Mouse (Mus musculus): Measurements from ENCODE around the gene Tnf. TPM values are rescaled to one million over a fixed set of nuclear protein-coding genes. Genes with fewer than 3 reads are reported as not detected.

The Tnf gene
- not detected for total RNA-seq (2021)
- long read RNA-seq, experiment 1: 0 reads
- long read RNA-seq, experiment 2: 0 reads

DNA sequence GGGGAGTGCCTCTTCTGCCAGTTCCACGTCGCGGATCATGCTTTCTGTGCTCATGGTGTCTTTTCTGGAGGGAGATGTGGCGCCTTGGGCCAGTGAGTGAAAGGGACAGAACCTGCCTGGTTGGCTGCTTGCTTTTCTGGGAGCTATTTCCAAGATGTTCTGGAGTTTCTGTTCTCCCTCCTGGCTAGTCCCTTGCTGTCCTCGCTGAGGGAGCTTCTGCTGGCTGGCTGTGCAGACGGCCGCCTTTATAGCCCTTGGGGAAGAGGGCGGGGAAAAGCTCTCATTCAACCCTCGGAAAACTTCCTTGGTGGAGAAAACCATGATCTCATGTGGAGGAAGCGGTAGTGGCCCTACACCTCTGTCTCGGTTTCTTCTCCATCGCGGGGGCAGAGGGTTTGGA is at the start of gene Tnf:
Gene Tnf, minus strand, starts transcription at position 221 of the 400 bp plus-strand sequence.
- H3K27ac ChIP-seq: no peak within 1 kb of the TSS
- no peak within 1 kb of the TSS for H3K4me3 ChIP-seq
- TF ChIP-seq CTCF (conservative IDR thresholded peaks at IDR 0.05): no peak
- no peak for DNase-seq (ENCODE audit: low spot score in 2 of 2)

DNA sequence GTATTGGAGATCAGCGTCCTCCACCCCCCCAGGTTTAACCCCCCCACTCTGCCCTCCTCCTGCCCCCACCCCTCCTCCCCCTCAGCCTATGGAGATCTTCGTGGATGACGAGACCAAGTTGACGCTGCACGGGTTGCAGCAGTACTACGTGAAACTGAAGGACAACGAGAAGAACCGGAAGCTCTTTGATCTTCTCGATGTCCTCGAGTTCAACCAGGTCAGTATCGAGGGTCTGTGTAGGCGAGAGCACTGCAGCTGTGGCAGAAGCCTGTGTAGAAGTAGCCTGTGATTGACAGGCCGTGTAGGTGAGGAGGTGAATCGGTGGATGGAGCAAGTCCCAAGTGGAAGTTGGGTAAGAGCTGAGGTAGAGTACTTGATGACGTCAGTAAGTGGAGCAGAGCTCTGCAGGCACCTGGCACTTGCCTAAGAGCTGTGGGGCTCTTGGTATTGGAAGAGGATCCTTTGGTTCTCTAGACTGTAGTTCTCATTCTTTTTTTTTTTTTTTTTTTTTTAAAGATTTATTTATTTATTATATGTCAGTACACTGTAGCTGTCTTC is 49.4 kb upstream of the Tnf start:
- H3K4me3 ChIP-seq: no peak overlapping the region
- TF ChIP-seq CTCF (conservative IDR thresholded peaks at IDR 0.05): no peak
- H3K27ac ChIP-seq: no peak overlapping the region
- no peak for DNase-seq (ENCODE audit: low spot score in 2 of 2)

DNA sequence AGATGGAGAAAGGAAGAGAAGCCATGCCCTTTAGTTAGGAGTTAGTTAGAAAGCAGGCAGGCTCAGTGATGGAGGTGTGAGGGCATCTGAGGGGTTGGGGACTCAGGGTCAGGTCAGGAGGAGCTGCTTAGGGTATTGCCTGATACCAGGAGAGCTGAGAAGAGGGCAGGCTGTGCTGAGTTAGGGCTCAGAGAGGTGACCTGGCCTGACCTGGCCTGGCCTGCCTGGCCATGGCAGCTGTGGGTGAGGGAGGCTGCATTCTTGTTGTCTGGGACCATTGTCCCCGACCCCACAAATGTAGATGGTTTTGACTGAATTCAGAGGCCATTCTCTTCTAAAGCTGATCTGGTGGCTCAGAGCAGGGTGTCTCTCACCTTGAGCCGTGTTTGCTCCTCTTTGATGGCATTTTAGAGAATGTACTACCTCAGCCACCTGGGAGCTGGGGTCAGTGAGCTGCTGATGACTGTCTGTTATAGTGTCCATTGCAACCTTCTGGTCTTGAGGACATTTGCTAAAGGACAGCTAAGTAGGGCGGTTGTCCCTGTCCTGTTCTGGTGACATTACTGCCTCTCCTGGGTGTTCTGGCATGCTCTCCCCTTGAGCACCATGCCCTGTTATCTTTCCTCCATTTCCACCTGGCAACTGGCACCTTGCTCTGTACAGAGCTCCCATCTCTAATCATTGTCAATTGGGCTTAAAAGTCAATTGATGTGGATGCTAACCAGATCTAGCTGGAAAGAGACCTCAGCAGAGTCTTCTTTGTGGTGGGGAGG is 48.7 kb upstream of the Tnf start:
- Histone ChIP-seq H3K4me3 (no peak overlapping the region), H3K27ac (no peak overlapping the region)
- no peak for TF ChIP-seq CTCF (conservative IDR thresholded peaks at IDR 0.05)
- no peak for DNase-seq (ENCODE audit: low spot score in 2 of 2)

DNA sequence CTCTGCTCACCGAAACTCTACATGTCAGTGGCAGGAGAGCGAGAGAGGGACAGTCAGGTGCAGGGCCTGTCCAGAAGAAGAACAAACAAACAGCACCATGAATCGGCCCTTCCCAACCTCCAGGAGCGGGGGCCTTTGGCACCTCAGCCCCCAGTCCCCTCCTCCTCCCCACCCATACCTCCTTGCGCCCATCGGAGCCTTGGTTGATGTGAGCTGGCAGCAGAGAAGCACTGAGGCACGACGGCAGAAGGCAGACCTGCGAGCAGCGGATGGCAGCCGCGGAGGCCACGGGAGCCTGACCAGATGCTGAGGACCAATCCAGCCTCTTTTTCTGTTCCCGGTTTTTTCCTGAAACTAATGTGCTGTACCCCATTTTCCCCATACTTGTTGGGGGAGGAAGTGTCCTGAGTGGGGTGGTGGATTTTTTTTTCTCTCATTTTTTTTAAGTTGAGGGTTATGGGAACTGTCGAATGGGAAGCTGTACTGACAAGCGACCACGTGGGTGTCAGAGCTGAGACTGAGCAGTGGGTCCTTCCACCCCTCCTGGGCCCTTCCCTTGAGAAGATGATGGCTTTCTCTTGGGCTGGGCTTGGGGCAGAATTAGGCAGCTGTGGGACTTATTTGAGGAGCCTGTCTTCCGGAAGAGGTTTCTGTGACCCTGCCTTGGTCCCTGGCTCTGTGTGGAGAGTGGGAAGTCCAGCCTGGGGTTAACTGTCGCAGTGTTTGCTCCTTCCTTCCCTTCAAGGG is 47.8 kb upstream of the Tnf start:
- TF ChIP-seq CTCF (conservative IDR thresholded peaks at IDR 0.05): no peak
- no peak for DNase-seq (ENCODE audit: low spot score in 2 of 2)
- H3K4me3 ChIP-seq: no peak overlapping the region
- no peak overlapping the region for H3K27ac ChIP-seq

DNA sequence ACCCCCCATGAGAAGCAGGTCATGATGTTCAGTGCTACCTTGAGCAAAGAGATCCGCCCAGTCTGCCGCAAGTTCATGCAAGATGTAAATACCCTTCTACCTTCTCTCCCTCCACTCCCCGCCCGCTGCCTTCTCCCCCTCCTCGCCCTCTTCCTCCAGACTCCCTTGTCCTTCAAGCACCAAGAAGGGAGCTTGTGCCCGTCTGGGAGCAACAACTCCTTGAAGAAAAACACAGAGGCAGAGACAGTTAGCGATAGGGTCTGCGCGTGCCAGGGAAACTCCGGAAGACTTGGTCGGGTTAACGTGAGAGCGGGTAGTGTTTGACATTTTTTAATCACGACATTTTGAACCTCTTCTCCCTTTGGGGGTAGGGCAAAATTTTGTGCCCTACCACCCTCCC is 47.2 kb upstream of the Tnf start:
- H3K27ac ChIP-seq: no peak overlapping the region
- DNase-seq (ENCODE audit: low spot score in 2 of 2): no peak
- H3K4me3 ChIP-seq: no peak overlapping the region
- no peak for TF ChIP-seq CTCF (conservative IDR thresholded peaks at IDR 0.05)

DNA sequence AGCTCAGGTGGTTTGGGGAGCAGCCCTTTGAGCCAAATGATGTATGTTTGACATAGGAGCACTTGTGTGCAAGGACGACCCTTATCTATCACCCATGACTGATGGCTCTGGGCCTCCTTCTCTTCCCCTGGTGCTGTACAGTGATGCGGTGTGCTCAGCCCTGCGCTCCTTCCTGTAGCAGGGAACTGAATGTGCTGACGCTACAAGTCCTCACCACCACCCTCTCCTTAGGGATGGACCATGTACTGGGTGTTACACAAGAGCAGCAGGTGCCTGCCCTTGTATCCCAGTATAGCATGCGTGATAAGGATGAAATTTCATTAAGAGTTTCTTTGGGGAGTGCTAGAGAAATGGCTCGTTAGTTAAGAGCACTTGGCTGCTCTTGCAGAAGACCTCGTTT is 45.3 kb upstream of the Tnf start:
- no peak for DNase-seq (ENCODE audit: low spot score in 2 of 2)
- no peak for TF ChIP-seq CTCF (conservative IDR thresholded peaks at IDR 0.05)
- no peak overlapping the region for H3K4me3 ChIP-seq
- H3K27ac ChIP-seq: no peak overlapping the region

DNA sequence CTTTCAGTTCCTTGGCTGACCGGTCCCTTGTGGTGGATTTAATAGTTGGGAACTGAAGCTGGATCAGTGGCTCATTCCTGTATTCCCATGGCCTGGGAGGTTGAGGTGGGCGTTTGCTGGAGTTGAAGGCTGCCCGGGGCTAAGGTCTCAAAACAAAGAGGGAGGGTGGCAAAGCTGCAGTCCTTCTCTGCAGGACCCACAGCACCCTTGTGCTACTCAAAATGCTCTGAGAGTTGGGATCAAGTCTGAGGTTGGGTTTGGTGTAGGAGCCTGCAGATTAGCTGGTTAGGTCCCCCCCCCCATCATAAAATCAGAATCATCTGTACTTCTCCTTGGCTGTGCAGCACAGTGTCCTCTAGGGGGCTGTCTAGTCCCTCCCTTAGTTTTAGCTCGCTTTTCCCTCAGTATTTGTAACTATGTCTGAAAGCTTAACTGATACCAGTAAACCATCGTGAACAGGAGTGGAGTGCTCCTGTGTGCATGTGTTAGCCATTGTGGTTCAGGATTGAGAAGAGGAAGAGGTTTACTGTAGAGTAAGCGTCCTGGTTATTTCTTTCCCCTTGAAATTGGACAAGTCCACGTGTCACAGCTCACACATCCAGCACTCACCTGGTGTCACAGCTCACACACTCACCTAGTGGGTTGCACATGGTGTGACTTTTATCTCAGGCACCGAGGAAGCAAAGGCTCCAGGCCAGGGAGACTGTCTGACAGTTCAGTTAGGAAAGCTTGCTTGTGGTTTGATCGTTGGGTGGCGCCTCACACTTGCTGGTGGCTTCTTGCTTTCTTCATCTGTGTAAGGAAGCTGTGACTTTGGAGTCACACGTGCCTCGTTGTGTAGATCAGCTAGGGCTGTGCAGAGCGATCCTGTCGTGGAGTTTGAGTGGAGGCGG is 44.2 kb upstream of the Tnf start:
- TF ChIP-seq CTCF (conservative IDR thresholded peaks at IDR 0.05): peak; percentile 78
- Histone ChIP-seq H3K4me3 (no peak overlapping the region), H3K27ac (no peak overlapping the region)
- DNase-seq (ENCODE audit: low spot score in 2 of 2): no peak

DNA sequence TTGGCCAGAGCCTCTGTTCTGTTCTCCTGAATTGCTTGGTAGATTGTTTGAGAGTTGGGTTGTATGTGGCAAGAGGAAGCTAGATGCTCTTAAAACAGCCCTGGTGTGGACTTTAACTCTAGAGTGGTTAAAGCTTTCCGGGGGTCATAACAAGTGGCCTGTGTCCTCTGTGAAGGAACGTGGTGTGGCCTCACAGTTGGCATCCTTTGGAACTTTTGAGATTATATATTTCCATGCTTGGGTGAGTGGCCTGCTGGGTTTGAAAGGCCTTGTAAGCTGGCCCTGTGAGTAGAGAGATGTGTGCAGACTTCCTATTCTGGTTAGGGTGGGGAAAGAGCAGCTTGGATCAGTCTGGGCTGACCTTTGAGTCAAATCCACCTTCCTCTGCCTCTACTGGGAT is 43.2 kb upstream of the Tnf start:
- H3K27ac ChIP-seq: no peak overlapping the region
- no peak overlapping the region for H3K4me3 ChIP-seq

DNA sequence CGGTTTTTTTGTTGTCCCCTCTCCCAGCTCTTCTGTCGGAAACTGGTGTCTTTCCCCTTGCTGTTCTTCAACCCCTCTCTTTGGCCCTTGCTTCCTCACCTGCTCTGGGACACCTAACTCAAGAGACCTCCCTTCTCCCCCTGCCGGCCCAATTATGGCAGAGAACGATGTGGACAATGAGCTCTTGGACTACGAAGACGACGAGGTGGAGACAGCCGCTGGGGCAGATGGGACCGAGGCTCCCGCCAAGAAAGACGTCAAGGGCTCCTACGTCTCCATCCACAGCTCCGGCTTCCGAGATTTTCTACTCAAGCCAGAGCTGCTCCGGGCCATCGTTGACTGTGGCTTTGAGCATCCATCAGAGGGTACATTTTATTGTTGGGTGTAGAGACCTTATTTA is 41.3 kb upstream of the Tnf start:
- peak overlapping the region; percentile 95 for H3K4me3 ChIP-seq
- 0 out of 2 replicates have a peak, but pooled peaks have one; percentile 2 for TF ChIP-seq CTCF (conservative IDR thresholded peaks at IDR 0.05)
- H3K27ac ChIP-seq: peak overlapping the region; percentile 100
- DNase-seq (ENCODE audit: low spot score in 2 of 2): peak in 1 of 2 experiments; percentile 54

More for the DNA sequence above, 43.2 kb upstream of the Tnf start:
- no peak for TF ChIP-seq CTCF (conservative IDR thresholded peaks at IDR 0.05)
- DNase-seq (ENCODE audit: low spot score in 2 of 2): no peak

DNA sequence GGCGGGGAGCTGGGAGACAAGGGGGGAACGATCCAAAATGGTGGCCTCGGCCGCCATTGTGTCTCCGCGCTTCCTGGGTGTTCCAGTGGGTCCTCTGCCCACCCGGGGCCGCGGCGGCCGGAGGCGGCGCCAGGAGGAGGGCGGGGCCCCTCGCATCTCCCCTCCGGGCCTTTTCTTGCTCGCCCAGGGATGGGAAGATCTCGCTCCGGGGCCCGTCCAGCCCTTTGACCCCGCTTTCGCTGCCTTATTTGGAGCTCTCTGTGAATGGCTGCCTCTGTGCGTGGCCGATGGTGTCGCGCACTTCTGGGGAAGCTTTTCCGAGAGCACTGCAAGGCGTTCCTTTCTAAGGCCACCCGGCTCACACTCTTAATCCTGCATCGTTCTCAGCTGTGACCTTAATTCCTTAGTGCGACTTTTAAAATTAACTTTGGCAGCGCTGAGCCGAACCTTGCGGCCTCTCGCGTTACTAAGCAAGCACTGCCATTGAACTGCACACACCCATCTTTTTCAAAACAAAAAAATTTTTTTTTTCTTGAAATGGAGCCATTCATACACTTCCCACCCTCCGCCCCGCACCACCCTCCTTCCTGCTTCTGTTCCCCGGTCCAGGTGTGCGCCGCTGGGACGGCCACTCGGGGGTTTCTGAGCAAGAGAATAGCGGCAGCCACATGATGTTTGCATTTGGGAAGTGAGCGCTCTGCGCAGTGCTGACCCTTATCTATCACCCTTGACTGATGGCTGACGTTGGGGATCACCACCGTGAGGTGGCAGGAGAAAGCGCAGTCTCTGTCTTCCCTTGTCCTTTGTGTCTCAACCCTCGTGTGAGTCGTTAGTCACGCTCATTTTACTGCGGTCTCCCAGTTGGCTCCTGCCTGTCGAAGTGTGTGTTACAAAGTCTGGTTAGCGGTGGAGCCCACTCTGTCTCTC is 40.5 kb upstream of the Tnf start:
- peak overlapping the region; percentile 95 for H3K4me3 ChIP-seq
- peak; percentile 61 to 68 for DNase-seq (ENCODE audit: low spot score in 2 of 2)
- peak overlapping the region; percentile 100 for H3K27ac ChIP-seq
- 0 out of 2 replicates have a peak, but pooled peaks have one; percentile 25 for TF ChIP-seq CTCF (conservative IDR thresholded peaks at IDR 0.05)

DNA sequence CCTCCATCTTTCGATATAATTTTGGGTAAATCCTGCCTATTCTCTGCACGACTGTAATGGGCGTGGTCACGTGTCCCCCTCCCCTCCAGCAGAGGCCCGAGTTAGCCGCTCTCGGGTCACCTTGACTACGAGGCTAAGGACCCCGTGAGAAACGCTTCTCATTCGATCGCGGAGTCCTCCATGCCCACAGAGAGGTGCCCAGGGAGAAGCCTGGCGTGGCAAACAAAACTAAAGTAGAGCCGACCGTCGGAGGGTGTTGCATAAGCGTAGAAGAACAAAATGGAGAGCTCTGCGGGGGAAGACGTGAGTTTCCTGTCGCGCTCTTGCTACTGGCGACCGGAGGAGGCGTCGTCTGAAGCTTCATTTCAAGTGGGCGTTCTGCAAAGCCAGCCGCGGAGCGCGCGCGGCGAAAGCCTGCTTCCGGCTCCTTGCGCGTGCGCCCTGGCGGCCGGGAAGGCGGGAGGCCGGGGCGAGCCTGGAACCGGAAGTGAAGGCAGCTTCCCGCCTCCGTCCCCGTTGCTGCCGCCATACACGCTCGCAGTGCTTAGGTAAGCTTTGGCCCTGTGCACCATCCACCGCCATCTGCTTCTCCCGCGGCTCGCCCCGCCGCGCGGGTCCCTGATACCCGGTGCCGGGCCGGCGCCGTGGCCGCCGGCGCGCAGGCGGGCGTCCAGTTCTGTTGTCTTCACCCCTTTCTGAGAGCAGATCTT is 39.7 kb upstream of the Tnf start, which contains the start of gene Ddx39b:
Gene Ddx39b, plus strand, starts transcription at position 442 of the 710 bp plus-strand sequence.
- TF ChIP-seq CTCF (conservative IDR thresholded peaks at IDR 0.05): peak; percentile 46
- peak within 1 kb of the TSS; percentile 100 for H3K27ac ChIP-seq
- peak within 1 kb of the TSS; percentile 95 for H3K4me3 ChIP-seq
- DNase-seq (ENCODE audit: low spot score in 2 of 2): peak; percentile 95
